Mouse (Mus musculus): ENCODE data around the gene Wfdc9. TPM values are rescaled to one million over a fixed set of nuclear protein-coding genes. Genes with fewer than 3 reads are reported as not detected.

The Wfdc9 gene
- not detected in 2 replicates for total RNA-seq (2014; fragmentation: Nextera tagmentation)
- not detected in 2 replicates for total RNA-seq (2017)

DNA sequence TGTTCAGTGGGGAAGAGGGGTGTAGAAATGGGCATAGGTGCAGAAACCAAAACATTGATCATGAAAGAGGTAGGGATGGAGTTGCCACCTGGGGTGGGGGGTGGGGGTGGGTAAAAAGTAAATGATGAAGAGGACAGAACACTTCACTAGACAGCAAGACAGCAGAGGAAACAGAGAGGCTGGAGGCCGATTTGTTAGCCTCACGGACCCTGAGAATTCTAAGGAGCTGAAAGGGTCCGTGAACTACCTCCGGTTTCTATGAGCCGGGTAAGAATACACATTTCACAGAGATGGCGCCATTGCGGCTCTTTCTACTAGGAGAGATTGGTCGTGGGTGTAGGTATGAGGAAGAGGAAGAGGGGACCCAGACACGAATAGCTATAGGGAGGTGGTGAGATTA, at the start of gene Wfdc9:
Gene Wfdc9 (minus strand): TSS at position 101 of the 400 bp plus-strand sequence.
- no peak for ATAC-seq (replicated peaks; ENCODE audit: poor library complexity, severe bottlenecking)

DNA sequence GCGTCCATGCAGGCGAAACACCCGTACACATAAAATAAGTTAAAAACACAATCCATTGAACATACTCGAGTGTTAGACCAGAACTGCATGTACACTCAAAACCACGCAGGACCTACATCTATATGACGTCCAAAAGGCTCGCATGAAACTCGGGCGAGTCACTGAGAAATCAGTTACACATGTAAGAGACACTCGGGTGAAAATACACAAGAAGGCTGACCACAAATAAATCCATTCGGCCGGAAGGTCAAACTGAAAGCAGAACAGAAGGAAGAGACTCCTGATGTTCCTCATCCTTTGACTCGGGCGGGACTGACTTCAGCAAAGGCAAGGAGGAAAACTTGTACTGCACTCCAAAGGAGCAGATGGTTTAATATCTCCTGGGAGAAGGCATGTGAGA, 49.6 kb upstream of the Wfdc9 start:
- no peak for ATAC-seq (replicated peaks; ENCODE audit: poor library complexity, severe bottlenecking)

DNA sequence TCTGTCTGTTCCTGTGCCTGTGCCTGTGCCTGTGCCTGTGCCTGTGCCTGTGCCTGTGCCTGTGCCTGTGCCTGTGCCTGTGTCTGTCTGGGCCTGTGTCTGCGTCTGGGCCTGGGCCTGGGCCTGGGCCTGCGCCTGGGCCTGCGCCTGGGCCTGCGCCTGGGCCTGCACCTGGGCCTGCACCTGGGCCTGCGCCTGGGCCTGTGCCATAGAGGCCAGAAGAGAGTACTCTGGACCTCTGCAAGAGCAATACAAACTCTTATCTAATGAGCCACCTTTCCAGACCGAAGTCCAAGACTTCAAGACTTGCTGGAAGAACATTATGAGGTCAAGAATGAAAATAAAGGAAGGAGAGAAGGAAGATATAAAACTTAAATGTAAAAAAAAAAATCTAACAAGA, 48.9 kb upstream of the Wfdc9 start:
- ATAC-seq (replicated peaks; ENCODE audit: poor library complexity, severe bottlenecking), result no peak

DNA sequence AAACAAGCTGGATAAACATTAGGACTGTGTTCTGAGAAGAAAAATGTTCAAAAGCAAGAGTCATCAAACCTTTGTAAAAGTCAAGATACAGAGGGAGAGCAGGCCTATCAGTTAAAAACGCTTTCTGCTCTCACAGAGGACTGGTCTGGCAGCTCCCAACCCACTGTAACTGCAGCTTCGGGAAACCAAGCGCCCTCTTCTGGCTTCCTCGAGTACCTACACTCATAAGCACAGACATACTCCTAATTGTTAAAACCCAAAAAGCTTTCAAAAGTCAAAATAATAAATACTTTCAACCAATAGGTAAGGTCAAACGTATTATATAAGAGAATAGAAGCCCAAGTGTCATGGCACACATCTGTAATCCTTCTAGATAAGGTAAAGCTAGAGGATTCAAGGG, 47.9 kb upstream of the Wfdc9 start:
- no peak for ATAC-seq (replicated peaks; ENCODE audit: poor library complexity, severe bottlenecking)

DNA sequence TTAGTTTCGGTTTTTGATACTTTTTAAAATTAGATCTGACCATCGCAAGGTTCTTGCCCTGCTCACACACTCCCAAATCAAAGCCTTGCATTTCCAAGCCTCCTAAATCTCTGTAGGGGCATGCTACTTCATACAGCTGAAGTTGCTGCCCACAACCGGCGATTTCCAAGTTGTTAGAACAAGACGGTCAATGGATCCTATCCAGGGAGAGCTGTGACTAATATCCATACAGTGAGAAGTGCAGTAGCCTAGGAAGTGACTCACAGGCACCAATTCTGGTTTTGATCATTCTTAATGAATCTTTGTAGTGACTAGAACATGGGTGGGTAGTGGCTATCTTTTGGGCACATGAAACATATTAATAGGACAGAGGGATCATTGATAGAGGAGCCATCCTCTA, 45.4 kb upstream of the Wfdc9 start:
- ATAC-seq (replicated peaks; ENCODE audit: poor library complexity, severe bottlenecking), result no peak

DNA sequence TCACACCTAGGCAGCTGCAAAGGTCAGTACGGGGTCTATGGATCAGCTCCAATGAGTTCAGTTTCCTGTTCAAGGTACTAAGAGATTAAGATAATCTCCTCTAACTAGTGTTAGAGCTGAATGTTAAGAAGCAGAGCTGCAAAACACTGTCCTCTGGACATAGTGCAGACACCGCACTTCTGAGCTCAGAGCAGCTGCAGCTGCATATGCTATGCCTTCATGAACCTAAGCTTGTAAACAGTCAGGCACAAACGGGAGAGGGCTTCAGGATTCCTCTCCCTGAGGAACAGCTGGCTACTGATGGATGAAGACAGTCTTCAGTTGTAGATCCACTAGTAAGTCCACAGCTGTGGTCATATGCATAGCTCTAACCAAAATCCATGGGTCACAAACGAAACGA, 44.6 kb upstream of the Wfdc9 start:
- ATAC-seq (replicated peaks; ENCODE audit: poor library complexity, severe bottlenecking), result no peak

DNA sequence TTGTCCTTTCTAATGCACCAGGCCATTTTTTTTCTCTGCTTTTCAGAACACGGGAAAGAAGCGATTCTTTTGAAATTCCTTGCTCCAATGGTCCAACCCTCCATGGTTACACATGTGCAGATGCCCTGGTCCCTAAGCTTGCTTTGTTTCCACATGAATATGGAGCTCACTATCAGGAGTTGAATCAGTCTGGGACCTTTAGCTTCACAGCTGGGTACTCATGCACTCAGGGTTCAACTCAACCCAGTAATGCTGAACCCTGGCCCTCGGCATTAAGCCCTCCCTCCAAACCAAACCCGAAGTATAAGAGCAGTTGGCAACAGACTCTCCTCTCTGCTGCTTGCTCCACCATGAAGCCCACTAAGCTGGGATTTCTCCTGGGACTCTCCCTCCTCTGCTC, 41.8 kb upstream of the Wfdc9 start, which contains the start of gene Spint4:
Gene Spint4 (plus strand): TSS at position 301 of the 400 bp plus-strand sequence.
- ATAC-seq (replicated peaks; ENCODE audit: poor library complexity, severe bottlenecking), result no peak

DNA sequence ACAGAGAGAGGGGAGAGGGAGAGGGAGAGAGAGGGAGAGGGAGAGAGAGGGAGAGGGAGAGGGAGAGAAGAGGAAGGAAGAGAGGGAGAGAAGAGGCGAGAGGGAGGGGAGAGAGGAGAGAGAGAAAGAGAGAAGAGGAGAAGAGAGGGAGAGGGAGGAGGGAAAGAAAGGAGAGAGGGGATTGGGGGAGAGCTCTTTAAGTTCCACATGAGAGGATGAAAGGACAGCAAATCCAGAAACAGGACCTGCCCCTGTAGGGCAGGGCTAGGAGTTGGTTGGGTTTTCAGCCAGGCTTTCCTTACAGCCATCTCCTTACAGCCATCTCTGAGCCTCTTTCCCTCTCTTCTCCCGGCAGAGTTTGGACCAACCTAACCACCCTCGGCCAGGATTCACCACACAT, 28.4 kb upstream of the Wfdc9 start, which contains the start of gene Wfdc13:
Gene Wfdc13 (plus strand): TSS at position 301 of the 400 bp plus-strand sequence.
- no peak for ATAC-seq (replicated peaks; ENCODE audit: poor library complexity, severe bottlenecking)

DNA sequence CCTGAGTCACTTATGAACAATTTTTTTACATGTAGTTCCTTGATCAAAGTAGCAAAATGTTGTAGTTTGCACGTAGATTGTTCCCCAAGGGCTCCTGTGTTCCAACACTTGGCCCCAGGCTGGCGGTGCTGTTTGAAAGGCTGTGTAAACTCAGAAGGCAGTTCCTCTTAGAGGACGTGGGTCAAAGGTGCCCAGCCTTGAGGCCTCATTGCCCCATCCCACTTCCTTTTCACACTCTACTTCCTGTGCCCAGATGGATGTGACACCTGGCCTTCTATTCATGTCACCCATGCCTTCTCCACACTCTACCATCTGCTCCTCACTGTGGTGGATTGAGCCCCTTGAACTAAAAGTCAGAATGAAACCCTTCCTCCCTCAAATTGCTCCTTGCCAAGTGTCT, 23.5 kb upstream of the Wfdc9 start:
- peak; percentile 71 for ATAC-seq (replicated peaks; ENCODE audit: poor library complexity, severe bottlenecking)

DNA sequence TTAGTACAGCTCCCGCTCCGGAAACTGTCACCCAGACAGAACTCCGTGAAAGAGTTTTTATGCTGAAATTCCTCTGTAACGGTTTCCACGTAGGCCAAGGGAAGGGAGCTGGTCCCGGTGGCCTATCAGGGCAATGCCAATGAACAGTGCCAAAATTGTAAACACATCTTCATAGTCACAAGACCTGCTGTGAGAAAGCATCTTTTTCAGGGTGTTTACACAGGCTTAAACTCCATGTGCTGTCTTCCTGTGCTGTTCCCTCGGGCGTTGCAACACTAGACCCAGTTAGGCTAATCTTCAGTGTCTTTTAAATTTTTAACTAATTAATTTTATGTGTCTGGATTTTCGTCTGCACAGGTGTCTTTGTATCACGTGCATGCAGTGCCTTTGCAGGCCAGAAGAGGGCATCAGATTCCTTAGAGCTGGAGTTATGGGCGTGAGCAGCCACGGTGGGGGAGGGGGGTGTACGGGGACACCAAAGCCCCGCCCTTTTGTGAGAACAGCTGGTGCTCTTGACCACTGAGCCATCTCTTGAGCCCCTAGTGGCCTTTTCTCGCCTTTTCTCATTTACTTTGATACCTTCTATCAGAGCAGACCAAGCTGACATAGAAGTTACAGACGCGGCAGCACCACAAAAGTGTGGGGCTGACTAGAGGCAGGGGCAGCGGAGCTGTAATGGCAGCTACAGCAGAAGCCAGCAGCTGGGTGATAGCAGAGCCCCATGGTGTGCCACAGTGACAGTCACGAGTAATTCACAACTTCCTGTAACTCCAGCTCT, 22.7 kb upstream of the Wfdc9 start:
- peak; percentile 93 for ATAC-seq (replicated peaks; ENCODE audit: poor library complexity, severe bottlenecking)

DNA sequence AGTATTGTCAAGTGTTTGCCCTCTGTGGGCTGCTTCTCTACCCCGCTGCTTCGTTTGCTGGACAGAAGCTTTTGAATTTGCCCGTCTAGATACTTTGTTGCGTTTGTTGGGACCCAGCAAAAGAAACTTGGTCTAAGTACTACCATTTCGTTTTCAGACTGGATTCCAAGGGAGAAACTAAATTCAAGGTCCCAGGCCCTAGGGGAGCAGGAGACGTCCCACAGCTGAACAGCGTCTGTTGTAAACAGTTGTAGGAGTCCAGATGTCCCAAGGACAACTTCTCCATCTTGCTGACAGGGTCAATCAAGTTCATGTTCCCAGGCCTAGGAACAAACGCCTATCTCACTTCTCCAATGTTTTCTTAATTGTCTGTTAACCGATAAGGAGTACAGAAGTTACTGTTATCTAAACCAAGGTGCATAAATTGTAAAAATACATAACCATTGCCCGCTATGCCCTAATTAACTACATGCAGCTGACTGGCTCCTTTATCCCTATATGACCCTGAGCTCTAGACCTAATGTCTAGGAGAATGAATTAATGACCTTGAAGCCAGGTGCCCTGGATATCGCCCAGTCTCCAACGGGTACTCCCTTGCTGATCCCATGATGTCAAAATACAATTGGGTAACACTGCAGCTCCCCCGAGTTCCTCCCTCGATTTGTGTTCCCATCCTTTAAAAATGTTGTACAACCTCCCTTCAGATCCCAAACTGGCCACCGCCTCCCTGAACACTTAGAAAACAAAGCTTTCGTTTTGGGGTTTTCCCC, 20.7 kb upstream of the Wfdc9 start:
- ATAC-seq (replicated peaks; ENCODE audit: poor library complexity, severe bottlenecking), result no peak

DNA sequence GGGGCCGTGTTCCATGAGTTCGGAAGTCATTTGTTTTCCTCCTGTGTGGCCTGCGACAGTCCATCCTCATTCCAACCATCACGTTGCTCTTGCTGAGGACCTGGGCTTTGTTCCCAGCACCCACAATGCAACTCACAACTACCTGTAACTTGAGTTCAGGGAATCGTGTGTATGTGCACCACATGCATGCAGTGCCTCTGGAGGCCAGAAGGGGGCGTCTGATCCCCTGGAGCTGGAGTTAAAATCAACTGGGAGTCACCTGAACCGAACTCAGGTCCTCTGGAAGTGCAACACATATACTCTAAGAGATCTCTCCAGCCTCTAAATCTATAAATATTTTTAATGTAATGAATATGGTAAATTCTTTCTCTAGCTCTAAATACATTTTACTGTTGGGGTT, 19.7 kb upstream of the Wfdc9 start:
- ATAC-seq (replicated peaks; ENCODE audit: poor library complexity, severe bottlenecking), result no peak

DNA sequence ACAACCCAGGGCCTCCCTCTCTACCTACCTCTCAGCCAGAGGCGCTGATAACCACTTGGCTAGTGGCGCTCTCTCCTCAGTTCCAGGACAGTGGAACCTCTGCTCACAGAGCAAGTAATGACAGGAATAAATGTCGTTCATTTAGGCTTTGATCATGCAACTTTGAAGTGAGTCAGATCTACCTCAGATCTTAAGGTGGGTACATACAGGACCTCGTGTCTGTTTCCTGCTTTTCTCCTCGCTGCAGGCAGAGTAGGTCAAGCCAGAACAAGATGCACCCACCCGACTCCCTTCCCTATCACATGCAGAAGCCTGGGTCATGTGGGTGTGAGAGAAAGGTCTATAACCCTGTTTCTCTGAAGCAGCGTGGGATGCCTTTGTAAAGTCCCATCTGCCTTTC, 17.6 kb upstream of the Wfdc9 start, which contains the start of gene Wfdc11:
Gene Wfdc11 (minus strand): TSS at position 101 of the 400 bp plus-strand sequence.
- no peak for ATAC-seq (replicated peaks; ENCODE audit: poor library complexity, severe bottlenecking)

DNA sequence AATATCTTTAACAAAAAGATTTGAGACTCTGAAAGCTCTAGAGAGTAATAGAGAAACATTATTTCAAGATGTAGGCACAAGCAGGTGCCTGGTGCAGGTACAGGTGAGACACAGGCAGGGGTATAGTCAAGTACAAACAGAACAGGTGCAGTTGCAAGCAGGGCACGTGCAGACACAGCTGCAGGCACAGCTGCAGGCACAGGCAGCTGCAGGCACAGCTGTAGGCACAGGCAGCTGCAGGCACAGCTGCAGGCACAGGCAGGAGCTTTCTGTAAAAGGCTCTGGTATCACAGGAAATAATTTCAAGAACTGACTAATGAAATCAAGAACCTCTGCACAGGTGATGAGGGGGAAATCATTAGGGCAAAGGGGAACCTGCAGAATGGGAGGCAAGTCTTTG, 14.6 kb upstream of the Wfdc9 start:
- ATAC-seq (replicated peaks; ENCODE audit: poor library complexity, severe bottlenecking), result no peak

DNA sequence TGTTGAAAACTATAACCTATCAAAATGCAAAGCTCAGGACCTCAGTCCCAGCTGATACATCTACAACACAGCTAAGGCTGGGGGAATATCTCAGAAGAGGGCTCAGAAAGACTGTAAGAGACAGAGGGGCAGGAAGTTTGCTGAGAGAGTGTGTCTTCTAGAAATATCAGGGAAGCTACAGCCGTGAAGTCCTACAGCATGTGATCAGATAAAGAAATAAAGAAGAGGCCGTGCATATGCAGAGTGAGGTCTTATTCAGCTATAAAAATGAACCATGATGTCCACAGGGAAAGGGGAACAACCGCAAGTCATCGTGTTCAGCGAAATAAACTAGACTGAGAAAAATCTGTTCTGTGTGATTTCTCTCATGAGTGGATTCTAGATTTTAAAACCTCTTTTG, 13.9 kb upstream of the Wfdc9 start:
- no peak for ATAC-seq (replicated peaks; ENCODE audit: poor library complexity, severe bottlenecking)

DNA sequence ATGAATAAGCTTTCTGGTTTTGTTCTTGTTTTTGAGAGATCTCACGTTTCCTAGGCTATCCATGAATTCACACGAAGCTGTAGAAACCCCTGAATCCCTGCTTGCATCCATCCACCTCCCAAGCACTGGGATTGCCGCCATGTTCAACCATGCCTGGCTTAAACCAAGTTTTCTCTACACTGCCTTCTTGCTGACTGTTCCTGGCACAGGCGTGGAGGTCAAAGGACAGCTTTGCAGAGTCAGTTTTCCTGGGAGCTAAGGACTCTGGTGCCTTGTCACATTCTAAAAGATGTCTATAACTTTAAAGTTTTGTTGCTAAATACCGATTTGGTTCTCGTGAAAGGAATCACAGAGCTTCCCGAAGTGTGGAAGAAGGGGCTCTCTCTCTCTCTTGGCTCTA, 8.5 kb upstream of the Wfdc9 start:
- ATAC-seq (replicated peaks; ENCODE audit: poor library complexity, severe bottlenecking), result no peak

DNA sequence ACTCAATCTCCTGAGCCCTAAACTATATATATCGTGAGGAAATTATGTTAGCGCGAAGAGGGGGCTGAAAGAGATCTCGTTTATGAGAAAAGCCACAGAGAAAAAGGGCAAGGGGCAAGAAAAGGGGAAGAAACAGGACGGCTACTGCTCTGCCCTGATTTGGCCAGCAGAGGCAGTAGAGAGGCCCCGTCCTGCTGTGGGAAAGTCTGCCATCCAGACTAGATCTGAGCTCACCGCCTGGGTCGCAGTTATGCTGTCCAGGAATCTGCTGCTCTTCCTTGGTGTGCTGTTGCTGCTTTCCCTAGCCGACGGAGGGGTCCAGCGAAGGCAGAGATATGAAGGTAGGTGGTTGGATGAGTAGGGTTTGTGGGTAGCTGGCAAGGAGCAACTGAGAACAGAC, 525 bp downstream of the Wfdc9 start, which contains the start of gene Wfdc10:
Gene Wfdc10 (plus strand): TSS at position 189 of the 400 bp plus-strand sequence.
- ATAC-seq (replicated peaks; ENCODE audit: poor library complexity, severe bottlenecking), result peak; percentile 98

DNA sequence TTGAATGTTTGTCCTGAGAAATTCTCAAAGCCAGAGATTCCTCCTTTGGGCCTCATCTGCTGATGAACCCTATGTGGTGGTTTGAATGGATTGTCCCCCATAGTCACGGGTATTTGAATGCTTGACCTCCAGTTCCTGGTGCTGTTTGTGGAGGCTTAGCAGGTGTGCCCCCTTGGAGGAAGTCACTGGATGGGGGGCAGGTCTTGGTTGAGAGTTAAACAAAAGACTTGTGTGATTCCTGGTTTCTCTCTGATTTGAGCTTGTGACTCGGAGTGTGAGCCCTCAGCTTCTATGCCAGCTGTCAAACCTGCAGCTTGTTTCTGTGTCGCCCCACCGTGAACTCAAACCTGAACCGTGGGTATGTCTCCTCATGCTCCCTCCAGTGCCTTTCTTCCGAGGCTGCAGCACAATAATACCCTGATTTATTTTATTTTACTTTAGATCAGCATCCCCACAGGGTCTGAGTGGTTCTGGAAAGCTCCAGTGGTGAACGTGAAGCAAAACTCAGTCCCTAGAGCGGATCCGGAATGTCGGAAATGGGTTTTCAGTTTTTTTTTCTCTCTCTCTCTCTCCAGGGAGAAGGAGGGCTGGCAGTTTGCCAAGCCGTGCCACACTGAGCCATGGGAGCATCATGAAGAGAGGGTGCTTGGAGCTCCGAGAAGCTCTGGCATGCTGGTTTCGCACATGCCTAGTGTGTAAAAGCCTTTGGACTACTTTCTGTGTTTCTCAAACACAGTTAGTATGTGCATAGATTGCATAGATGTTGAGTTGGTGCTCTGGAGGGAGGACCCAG, 14.3 kb downstream of the Wfdc9 start:
- ATAC-seq (replicated peaks; ENCODE audit: poor library complexity, severe bottlenecking), result no peak

DNA sequence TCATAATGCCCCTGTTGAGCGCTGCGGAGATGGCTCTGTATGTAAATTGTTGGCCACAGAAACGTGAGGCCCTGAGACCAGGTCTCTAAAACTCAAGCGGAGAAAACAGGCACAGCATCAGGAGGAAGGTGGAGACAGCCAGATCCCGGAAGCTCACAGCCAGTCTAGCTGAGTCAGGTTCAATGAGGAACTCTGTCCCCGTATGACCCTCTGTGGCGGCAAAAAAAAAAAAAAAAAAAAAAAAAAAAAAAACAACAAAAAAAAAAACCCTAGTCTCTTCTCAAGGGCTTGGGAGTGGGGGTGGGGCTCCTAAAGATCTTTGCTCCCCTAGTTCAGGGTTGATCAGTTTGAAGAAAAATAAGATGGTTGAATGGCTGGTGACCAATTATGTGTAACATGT, 15.3 kb downstream of the Wfdc9 start:
- peak; percentile 97 for ATAC-seq (replicated peaks; ENCODE audit: poor library complexity, severe bottlenecking)

DNA sequence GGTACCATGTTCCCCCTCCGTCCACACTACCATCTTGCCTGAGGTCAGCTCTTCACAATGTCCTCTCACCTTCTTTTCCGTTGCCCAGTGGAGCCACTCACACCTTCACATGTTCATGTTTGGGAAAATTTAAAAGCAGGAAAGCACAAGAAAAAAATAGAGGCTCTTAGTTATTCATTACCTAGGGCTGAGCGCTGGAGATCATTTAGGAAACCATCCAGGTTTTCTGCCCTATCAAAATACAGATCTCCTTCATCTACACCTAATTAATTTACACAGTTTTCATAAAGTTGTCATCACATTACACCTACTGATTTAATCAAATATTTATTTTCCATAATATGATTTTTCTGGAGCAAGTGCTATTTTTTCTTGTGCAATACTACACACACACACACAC, 17.7 kb downstream of the Wfdc9 start, which contains the start of gene Wfdc16:
Gene Wfdc16 (minus strand): TSS at position 101 of the 400 bp plus-strand sequence.
- ATAC-seq (replicated peaks; ENCODE audit: poor library complexity, severe bottlenecking), result no peak
